Mouse (Mus musculus) c-Kit-positive CD71-positive TER-119-positive erythroid progenitor cells, embryonic 14.5 days (primary cell): ENCODE data around the gene Gm45337.

Experiments
- DNase-seq: peaks from one replicate; pipeline ENCODE4 v3.0.0-alpha.2; 2013; ENCODE audit warnings: low spot score

The Gm45337 gene

DNA sequence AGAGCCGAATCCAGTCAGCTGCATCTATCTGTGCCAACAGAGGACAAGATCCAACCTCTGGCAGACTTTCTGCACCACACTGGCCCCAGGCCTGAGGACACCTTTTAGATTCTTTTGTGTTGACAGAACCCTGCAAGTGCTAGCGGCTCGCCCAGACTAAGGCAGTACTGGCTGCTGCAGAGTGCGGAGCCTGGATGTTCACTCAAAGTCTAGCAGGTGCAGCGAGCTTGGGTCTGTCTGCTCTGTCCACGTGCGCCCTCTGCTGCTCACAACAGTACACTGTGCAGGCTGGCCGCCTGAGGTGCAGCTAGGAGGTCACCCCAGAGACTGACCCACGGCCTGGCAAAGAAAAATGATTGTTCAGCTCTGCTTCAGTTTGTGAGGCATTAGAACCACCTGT lies 46.6 kb downstream of the Gm45337 start:
- peak; percentile 76 for DNase-seq

DNA sequence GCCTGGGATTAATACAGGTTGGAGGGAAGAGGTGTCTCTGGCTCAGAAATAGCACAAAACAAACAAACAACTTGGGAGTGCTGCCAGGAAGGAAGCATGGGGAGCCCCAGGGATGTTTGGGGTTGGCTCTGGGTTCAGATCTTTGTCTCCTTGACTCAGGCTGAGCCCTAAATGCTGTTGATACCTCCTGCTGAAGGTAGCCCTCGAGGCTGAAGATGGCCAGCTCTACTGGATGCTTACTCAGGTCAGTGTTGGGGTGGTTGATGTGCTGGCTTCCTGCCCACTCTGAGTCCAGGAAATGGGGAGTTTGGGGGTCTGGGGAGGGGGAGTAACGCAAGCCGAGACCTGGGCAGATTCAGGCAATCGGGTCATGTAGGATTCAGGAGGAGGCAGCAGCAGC lies 47.7 kb downstream of the Gm45337 start:
- DNase-seq: no peak

DNA sequence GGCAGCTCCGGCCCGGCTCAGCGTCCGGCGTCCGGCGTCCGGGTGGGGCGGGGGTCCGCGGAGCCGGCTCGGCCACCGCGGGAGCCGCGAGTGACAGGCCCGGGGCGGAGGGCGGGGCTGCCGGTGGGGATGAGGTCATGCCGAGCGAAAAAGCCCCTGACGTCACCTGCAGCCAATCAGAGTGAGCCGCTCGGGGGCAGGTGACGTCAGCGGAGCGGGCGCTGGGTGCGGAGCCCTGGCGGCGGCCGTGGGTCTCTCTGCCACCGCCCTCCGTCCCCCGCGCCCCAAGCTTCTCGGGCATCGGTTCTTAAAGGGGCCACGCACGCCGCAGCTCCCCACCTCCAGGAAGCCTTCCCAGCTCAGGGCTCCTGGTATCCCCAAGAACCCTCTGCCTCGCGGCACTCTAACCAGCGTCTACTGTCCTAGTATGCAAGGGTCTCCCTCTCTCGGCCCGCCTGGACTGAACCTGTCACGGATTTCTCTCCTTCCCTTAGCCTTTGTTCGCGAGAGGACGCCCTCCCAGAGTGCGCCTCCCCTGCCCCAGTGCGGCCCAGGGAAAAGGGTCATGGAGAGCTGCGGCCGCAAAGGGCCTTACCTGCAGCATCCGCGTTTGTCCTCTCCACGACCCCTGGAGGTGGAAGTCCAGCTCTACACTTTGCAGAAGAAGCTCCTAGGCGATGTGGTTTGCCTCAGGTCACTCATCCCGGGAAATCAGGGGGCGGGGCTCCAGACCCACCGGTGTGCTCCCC lies 49.0 kb downstream of the Gm45337 start, which contains the start of gene Dusp8:
Gene Dusp8, minus strand, starts transcription at position 661 of the 749 bp plus-strand sequence.
- peak; percentile 89 for DNase-seq

DNA sequence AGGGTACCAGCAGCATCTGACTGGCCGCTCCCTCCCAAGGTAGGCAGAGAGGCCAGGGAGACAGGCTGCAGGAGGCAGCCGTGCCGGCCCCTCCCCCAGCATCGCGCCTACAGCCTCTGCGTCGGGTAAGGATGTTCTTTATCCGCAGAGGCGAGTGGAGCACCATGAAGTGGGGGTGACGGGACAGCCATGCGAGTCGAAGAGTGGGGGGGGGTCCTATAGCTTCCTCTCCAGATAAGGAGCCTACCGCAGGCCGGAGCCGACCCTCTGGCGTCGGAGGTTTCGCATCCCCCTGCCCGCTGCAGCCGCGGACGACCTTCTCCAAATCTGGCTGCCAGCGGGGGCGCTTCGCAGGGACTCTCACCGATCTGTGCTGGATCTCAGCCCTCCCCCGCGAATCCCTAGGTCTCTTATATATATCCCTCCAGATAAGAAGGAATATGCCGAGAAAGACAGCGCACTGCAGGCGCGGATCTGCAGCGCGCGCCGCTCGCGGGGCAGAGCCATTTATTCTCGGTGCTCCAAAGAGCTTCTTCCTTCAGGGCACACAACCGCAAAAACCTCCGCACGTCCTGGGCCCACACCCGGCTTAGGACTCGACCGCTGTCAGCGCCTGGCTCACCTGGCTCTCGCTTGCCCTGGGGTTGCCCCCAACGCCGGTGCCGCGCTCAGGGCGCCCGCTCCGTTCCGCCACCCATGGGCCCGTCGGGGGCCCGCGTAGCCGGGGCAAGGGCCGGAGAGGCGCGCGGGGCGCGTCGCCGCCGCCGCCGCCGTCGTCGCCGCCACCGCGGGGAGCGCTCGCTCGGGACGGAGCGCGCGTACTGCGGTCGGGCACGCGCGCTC lies 49.9 kb downstream of the Gm45337 start:
- DNase-seq: no peak

DNA sequence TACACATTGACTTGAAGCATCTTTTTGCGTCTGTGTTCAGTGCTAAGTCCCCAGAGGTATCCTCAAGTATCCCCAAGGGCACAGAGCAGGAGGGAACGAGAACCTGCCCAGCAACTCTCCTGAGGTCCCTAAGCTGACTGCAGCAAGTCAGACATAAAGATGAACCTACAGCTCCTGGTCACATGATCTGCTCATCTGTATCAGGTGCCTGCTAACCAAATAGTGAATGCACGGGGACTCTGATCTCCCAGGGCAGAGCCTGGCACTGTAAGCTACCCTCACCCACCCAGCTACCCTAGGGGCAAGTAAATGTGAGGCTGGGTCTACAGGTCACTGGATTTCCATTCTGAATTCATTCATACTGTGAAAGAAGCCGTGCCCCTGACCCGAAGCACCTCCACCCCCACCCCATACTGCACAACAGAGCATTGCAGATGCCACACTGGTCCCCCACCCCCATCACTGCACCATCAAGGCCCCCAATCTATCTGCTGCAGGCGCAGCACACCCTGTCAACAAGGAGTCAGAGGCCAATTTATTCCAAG lies 50.6 kb downstream of the Gm45337 start:
- DNase-seq: no peak
